Mouse (Mus musculus): ENCODE data around the gene Nfkbib. TPM values are rescaled to one million over a fixed set of nuclear protein-coding genes. Genes with fewer than 3 reads are reported as not detected.

The Nfkbib gene
- 65.8 and 66.5 TPM in 2 replicates for polyA plus RNA-seq (2015; fragmentation: Nextera tagmentation; extraction: Ambion mirVana)

- Histone ChIP-seq H3K9me3 (no peaks in the 10 kb centered on the region), H3K36me3 (replicated peaks) (no peaks in the 10 kb centered on the region), H3K4me2 (peak within 1 kb of the TSS; percentile 75), H3K9ac (peak within 1 kb of the TSS; percentile 66), H3K4me3 (peak within 1 kb of the TSS; percentile 81), H3K4me1 (peaks cover 31% of the 10 kb centered on the region), H3K27me3 (replicated peaks) (no peaks in the 10 kb centered on the region), H3K27ac (no peak within 1 kb of the TSS)
- WGBS = 65% methylated on average over 7 of the region's 7 CpGs
- ATAC-seq (replicated peaks) = no peak
Measured at GRCm38 (mm10) chr7:28767462-28767965, at the start of gene Nfkbib. TSS of gene Nfkbib (minus strand) at chr7:28767512.

- no peak overlapping the region for H3K9ac ChIP-seq
- peaks cover 54% of the 10 kb centered on the region for H3K4me1 ChIP-seq
- ATAC-seq (replicated peaks) = no peak
- peaks cover 82% of the 10 kb centered on the region for H3K36me3 ChIP-seq (replicated peaks)
- no peak overlapping the region for H3K4me2 ChIP-seq
- 96% methylated on average over 10 of the region's 10 CpGs for WGBS
- H3K9me3 ChIP-seq = no peaks in the 10 kb centered on the region
- H3K4me3 ChIP-seq = no peak overlapping the region
- H3K27ac ChIP-seq = no peak overlapping the region
- no peaks in the 10 kb centered on the region for H3K27me3 ChIP-seq (replicated peaks)
Measured at GRCm38 (mm10) chr7:28816920-28817319, 49.6 kb upstream of the Nfkbib start.

GRCm38 (mm10) chr7:28816201-28816600 is 48.9 kb upstream of the Nfkbib start:
- peaks cover 54% of the 10 kb centered on the region for H3K4me1 ChIP-seq
- no peak overlapping the region for H3K27ac ChIP-seq
- WGBS = 83% methylated on average over 9 of the region's 9 CpGs
- no peak overlapping the region for H3K4me3 ChIP-seq
- peaks cover 76% of the 10 kb centered on the region for H3K36me3 ChIP-seq (replicated peaks)
- no peak overlapping the region for H3K4me2 ChIP-seq
- no peak overlapping the region for H3K9ac ChIP-seq
- H3K27me3 ChIP-seq (replicated peaks) = no peaks in the 10 kb centered on the region
- ATAC-seq (replicated peaks) = no peak
- H3K9me3 ChIP-seq = no peaks in the 10 kb centered on the region

GRCm38 (mm10) chr7:28815230-28815629 is 47.9 kb upstream of the Nfkbib start:
- Histone ChIP-seq H3K4me3 (no peak overlapping the region), H3K36me3 (replicated peaks) (peaks cover 66% of the 10 kb centered on the region), H3K4me1 (peaks cover 50% of the 10 kb centered on the region), H3K9ac (no peak overlapping the region), H3K4me2 (no peak overlapping the region), H3K27ac (no peak overlapping the region), H3K27me3 (replicated peaks) (no peaks in the 10 kb centered on the region), H3K9me3 (no peaks in the 10 kb centered on the region)
- ATAC-seq (replicated peaks) = no peak
- WGBS = 90% methylated on average over 9 of the region's 9 CpGs

GRCm38 (mm10) chr7:28814306-28815034 is 47.2 kb upstream of the Nfkbib start:
- Histone ChIP-seq H3K4me2 (no peak overlapping the region), H3K4me3 (no peak overlapping the region), H3K4me1 (peaks cover 45% of the 10 kb centered on the region), H3K27me3 (replicated peaks) (no peaks in the 10 kb centered on the region), H3K27ac (no peak overlapping the region), H3K36me3 (replicated peaks) (peaks cover 58% of the 10 kb centered on the region), H3K9ac (no peak overlapping the region), H3K9me3 (no peaks in the 10 kb centered on the region)
- ATAC-seq (replicated peaks) = no peak
- 84% methylated on average over 5 of the region's 5 CpGs for WGBS

GRCm38 (mm10) chr7:28812949-28813348 is 45.6 kb upstream of the Nfkbib start:
- no peak for ATAC-seq (replicated peaks)
- Histone ChIP-seq H3K9me3 (no peaks in the 10 kb centered on the region), H3K4me3 (peak overlapping the region; percentile 2; the same call in 1 of the 2 replicates), H3K4me2 (peak overlapping the region; percentile 77), H3K36me3 (replicated peaks) (peaks cover 48% of the 10 kb centered on the region), H3K27ac (no peak overlapping the region; the same call in 1 of the 2 replicates), H3K27me3 (replicated peaks) (no peaks in the 10 kb centered on the region), H3K9ac (no peak overlapping the region), H3K4me1 (peaks cover 51% of the 10 kb centered on the region)
- 74% methylated on average over 5 of the region's 5 CpGs for WGBS

GRCm38 (mm10) chr7:28812436-28812835 is 45.1 kb upstream of the Nfkbib start:
- H3K4me2 ChIP-seq = peak overlapping the region; percentile 77
- peaks cover 43% of the 10 kb centered on the region for H3K36me3 ChIP-seq (replicated peaks)
- H3K4me3 ChIP-seq = peak overlapping the region; percentile 75
- no peaks in the 10 kb centered on the region for H3K27me3 ChIP-seq (replicated peaks)
- H3K9ac ChIP-seq = peak overlapping the region; percentile 45; the same call in 1 of the 2 replicates
- H3K9me3 ChIP-seq = no peaks in the 10 kb centered on the region
- H3K4me1 ChIP-seq = peaks cover 52% of the 10 kb centered on the region
- H3K27ac ChIP-seq = 0 out of 2 replicates have a peak overlapping the region, but pooled peaks have one; percentile 5
- no peak for ATAC-seq (replicated peaks)
- 74% methylated on average over 4 of the region's 4 CpGs for WGBS

- H3K4me1 ChIP-seq = peaks cover 45% of the 10 kb centered on the region
- H3K4me3 ChIP-seq = peak overlapping the region; percentile 75
- 13% methylated on average over 7 of the region's 7 CpGs for WGBS
- peak overlapping the region; percentile 77 for H3K4me2 ChIP-seq
- no peaks in the 10 kb centered on the region for H3K9me3 ChIP-seq
- ATAC-seq (replicated peaks) = no peak
- H3K27me3 ChIP-seq (replicated peaks) = no peaks in the 10 kb centered on the region
- peaks cover 36% of the 10 kb centered on the region for H3K36me3 ChIP-seq (replicated peaks)
- peak overlapping the region; percentile 97 for H3K27ac ChIP-seq
- H3K9ac ChIP-seq = peak overlapping the region; percentile 45
Measured at GRCm38 (mm10) chr7:28811640-28812275, 44.4 kb upstream of the Nfkbib start.

- H3K27me3 ChIP-seq (replicated peaks) = no peaks in the 10 kb centered on the region
- peak overlapping the region; percentile 97 for H3K27ac ChIP-seq
- peak overlapping the region; percentile 75 for H3K4me3 ChIP-seq
- under 1% methylated on average over 30 of the region's 40 CpGs for WGBS
- H3K4me1 ChIP-seq = peaks cover 42% of the 10 kb centered on the region
- peaks cover 31% of the 10 kb centered on the region for H3K36me3 ChIP-seq (replicated peaks)
- H3K9me3 ChIP-seq = no peaks in the 10 kb centered on the region
- H3K4me2 ChIP-seq = peak overlapping the region; percentile 77
- peak overlapping the region; percentile 84 for H3K9ac ChIP-seq
- peak; percentile 41 for ATAC-seq (replicated peaks)
Measured at GRCm38 (mm10) chr7:28811228-28811627, 43.9 kb upstream of the Nfkbib start.

GRCm38 (mm10) chr7:28810107-28811066 is 43.1 kb upstream of the Nfkbib start:
- H3K27me3 ChIP-seq (replicated peaks) = no peaks in the 10 kb centered on the region
- WGBS = under 1% methylated on average over 60 of the region's 70 CpGs
- peaks cover 36% of the 10 kb centered on the region for H3K4me1 ChIP-seq
- H3K4me2 ChIP-seq = peak overlapping the region; percentile 98
- peaks cover 22% of the 10 kb centered on the region for H3K36me3 ChIP-seq (replicated peaks)
- H3K9ac ChIP-seq = peak overlapping the region; percentile 84
- peak; percentile 93 for ATAC-seq (replicated peaks)
- peak overlapping the region; percentile 99 for H3K27ac ChIP-seq
- peak overlapping the region; percentile 75 for H3K4me3 ChIP-seq
- H3K9me3 ChIP-seq = no peaks in the 10 kb centered on the region

GRCm38 (mm10) chr7:28809401-28810089 is 42.2 kb upstream of the Nfkbib start:
- H3K9ac ChIP-seq = peak overlapping the region; percentile 82
- under 1% methylated on average over 35 of the region's 35 CpGs for WGBS
- peaks cover 14% of the 10 kb centered on the region for H3K36me3 ChIP-seq (replicated peaks)
- H3K27me3 ChIP-seq (replicated peaks) = no peaks in the 10 kb centered on the region
- H3K4me1 ChIP-seq = peaks cover 36% of the 10 kb centered on the region
- H3K4me2 ChIP-seq = peak overlapping the region; percentile 98
- peak; percentile 34 for ATAC-seq (replicated peaks)
- H3K9me3 ChIP-seq = no peaks in the 10 kb centered on the region
- peak overlapping the region; percentile 99 for H3K27ac ChIP-seq
- peak overlapping the region; percentile 75 for H3K4me3 ChIP-seq

All from midbrain, embryonic 15.5 days (tissue).